Mouse (Mus musculus): Measurements from ENCODE around the gene Gmip.

Gmip gene

DNA sequence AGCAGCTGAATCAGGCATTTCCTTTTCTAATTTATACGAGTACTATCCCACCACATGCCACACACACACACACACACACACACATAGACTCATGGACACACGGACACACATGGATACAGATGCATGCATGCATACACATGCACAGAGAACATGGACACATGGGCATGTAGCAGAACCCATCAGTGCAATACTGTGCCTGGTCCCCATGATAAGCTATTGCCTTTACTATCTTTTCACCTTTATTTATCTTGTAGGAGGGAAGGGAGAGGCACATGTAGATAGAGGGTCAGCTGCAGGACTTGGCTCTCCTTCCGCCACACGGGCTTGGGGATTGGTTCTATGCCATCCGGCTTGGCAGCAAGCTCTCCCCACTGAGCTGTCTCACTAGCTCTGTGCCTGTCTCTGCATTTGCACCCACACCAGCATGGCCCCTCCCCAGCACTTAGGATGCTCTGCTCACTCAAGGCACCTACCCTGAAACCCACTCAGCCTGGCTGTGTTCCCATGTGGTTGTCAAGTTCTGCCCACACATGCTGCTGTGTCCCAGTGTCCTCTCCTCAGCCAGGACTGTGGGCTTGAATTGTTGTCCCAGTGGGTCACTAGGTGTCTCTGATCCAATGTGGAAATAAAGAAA is 55.0 kb downstream of the Gmip start:
- no peak for DNase-seq (ENCODE audit: low read depth)

- DNase-seq (ENCODE audit: low read depth): no peak
These were observed 55.7 kb downstream of the Gmip start for GRCm38 (mm10) chr8:69864180-69864579.

DNA sequence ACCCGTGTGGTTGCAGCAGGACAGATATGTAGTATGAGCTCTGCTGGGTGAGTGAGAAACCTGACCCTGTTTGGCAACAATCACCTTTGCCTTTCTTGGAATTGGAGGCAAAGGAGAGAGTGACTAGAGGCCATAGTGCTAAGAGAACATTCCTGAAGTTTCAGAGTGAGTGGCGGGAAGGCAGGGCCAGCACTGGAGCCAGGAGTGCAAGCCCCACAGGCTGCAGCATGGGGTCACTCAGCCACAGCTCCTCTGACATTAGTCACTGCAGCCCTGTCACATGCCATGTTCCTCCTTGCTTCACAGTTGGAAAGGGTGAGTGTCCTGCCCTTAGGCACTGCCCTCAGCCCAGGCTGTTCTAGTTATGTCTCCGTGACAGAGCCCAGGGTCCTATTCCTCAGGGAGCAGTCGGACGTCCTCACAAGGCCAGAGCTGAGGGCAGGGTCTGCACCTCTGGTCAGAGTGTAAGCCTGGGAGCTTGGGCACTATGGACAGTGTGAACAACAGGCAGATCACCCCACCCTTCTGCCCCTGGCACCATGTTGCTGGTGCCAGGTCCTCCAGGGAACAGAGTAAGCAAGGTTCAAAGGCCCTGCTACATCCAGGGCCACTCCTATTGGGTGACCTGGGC is 59.3 kb downstream of the Gmip start:
- DNase-seq (ENCODE audit: low read depth): no peak

GRCm38 (mm10) chr8:69870003-69870765 is 61.7 kb downstream of the Gmip start:
- DNase-seq (ENCODE audit: low read depth): no peak

- DNase-seq (ENCODE audit: low read depth): no peak
These were observed 62.4 kb downstream of the Gmip start for GRCm38 (mm10) chr8:69870907-69871306.

Data from fibroblast of lung, adult 2 months (primary cell).